In genomic region chr1:158463975-158464374, GRCm38 (mm10) we compare ENCODE assay signal across 14 mouse cellular contexts.
DNase-seq lines count a peak whose midpoint lies in the region; ATAC-seq and TF ChIP-seq lines count a peak whose summit lies in the region.
"Had no signal": no experiment of that assay in that cellular context is flagged by ENCODE, and none has a peak within 500 bp of the region (broad histone marks: within the 10 kb centered on the region; RNA-seq: fewer than 3 reads in every experiment).

No protein-coding gene starts in this region.

- TF ChIP-seq EP300 in stomach, postnatal 0 days (optimal IDR thresholded peaks at IDR 0.05), result no peak

- H3K9ac ChIP-seq in midbrain, embryonic 15.5 days, result no peak overlapping the region
- no peak overlapping the region for H3K9ac ChIP-seq in midbrain, embryonic 13.5 days (replicated peaks)
- no peak overlapping the region for H3K9ac ChIP-seq in stomach, postnatal 0 days (ENCODE audit: low read length)
- H3K9ac ChIP-seq: liver, postnatal 0 days had no signal

- ATAC-seq in midbrain, embryonic 15.5 days (replicated peaks), result peak; percentile 58
- ATAC-seq in midbrain, embryonic 13.5 days, result no peak
- no peak for ATAC-seq in stomach, postnatal 0 days (ENCODE audit: low FRiP score, low TSS enrichment)
- ATAC-seq: liver, postnatal 0 days; Patski had no signal

- peak; percentile 13 to 33 for DNase-seq in frontal cortex, postnatal 36 days (ENCODE audit: low spot score in 2 of 2)
- DNase-seq in frontal cortex, postnatal 14 days (ENCODE audit: low spot score in 2 of 2), result no peak
- peak; percentile 7 for DNase-seq in embryo, embryonic 11.5 days (ENCODE audit: low read depth, low spot score)
- DNase-seq in retina, embryonic 14.5 days (ENCODE audit: low spot score), result peak; percentile 71
- DNase-seq in stomach, postnatal 0 days (ENCODE audit: low spot score), result no peak
- no peak for DNase-seq in heart, postnatal 36 days
- DNase-seq: cerebellum, adult 8-10 months; kidney, adult 9 months; layer of hippocampus, postnatal 36 days; liver, postnatal 0 days had no signal

- H3K4me2 ChIP-seq in midbrain, embryonic 15.5 days, result no peak overlapping the region
- H3K4me2 ChIP-seq in midbrain, embryonic 13.5 days (replicated peaks), result no peak overlapping the region
- no peak overlapping the region for H3K4me2 ChIP-seq in stomach, postnatal 0 days (replicated peaks; ENCODE audit: low read depth)
- H3K4me2 ChIP-seq: midbrain, embryonic 11.5 days had no signal

- H3K36me3 ChIP-seq in midbrain, embryonic 15.5 days (replicated peaks), result no peaks in the 10 kb centered on the region
- no peaks in the 10 kb centered on the region for H3K36me3 ChIP-seq in midbrain, embryonic 13.5 days
- H3K36me3 ChIP-seq in stomach, postnatal 0 days (ENCODE audit: control insufficient read depth, insufficient read depth, low read length), result no peaks in the 10 kb centered on the region

- no peak overlapping the region for H3K4me3 ChIP-seq in midbrain, embryonic 15.5 days
- H3K4me3 ChIP-seq in midbrain, embryonic 13.5 days (replicated peaks), result no peak overlapping the region
- H3K4me3 ChIP-seq in stomach, postnatal 0 days (ENCODE audit: low read depth, low read length), result no peak overlapping the region

- no peak for TF ChIP-seq CTCF in stomach, postnatal 0 days (IDR thresholded peaks at IDR 0.05; ENCODE audit: low read depth)

- WGBS in midbrain, embryonic 15.5 days, result 72% methylated on average over 6 of the region's 6 CpGs
- 77% methylated on average over 6 of the region's 6 CpGs for WGBS in midbrain, embryonic 13.5 days
- 57% methylated on average over 6 of the region's 6 CpGs for WGBS in stomach, postnatal 0 days

- no peaks in the 10 kb centered on the region for H3K27me3 ChIP-seq in midbrain, embryonic 15.5 days (replicated peaks)
- no peaks in the 10 kb centered on the region for H3K27me3 ChIP-seq in midbrain, embryonic 13.5 days
- no peaks in the 10 kb centered on the region for H3K27me3 ChIP-seq in stomach, postnatal 0 days (ENCODE audit: control insufficient read depth, insufficient read depth, low read length)

- no peaks in the 10 kb centered on the region for H3K9me3 ChIP-seq in midbrain, embryonic 15.5 days
- no peaks in the 10 kb centered on the region for H3K9me3 ChIP-seq in midbrain, embryonic 13.5 days
- H3K9me3 ChIP-seq in stomach, postnatal 0 days (ENCODE audit: control insufficient read depth, low read length), result no peaks in the 10 kb centered on the region

- H3K27ac ChIP-seq in midbrain, embryonic 15.5 days, result no peak overlapping the region
- H3K27ac ChIP-seq in midbrain, embryonic 13.5 days, result no peak overlapping the region
- no peak overlapping the region for H3K27ac ChIP-seq in stomach, postnatal 0 days (replicated peaks)

- intact Hi-C loops in heart, postnatal 36 days (cut with DNase I), result no loop called here

- H3K4me1 ChIP-seq in midbrain, embryonic 15.5 days, result 0 out of 2 replicates have a peak, but pooled peaks cover 3% of the 10 kb centered on the region
- H3K4me1 ChIP-seq in midbrain, embryonic 13.5 days (replicated peaks), result peaks cover 13% of the 10 kb centered on the region
- H3K4me1 ChIP-seq in stomach, postnatal 0 days (replicated peaks; ENCODE audit: control insufficient read depth, insufficient read depth), result no peaks in the 10 kb centered on the region

Comparison
In these comparisons a context has a peak if more than half of its experiments do, and no peak if none do; other contexts are left out.
1. DNase-seq: peak in frontal cortex, postnatal 36 days (2 of 2), embryo, embryonic 11.5 days (single experiment) and retina, embryonic 14.5 days (single experiment); none in frontal cortex, postnatal 14 days (0 of 2), stomach, postnatal 0 days (single experiment) and heart, postnatal 36 days (0 of 2).